Mouse (Mus musculus): ENCODE measurements around the gene Swap70.

GRCm38 (mm10) chr7:110265796-110266195 lies 44.3 kb downstream of the Swap70 start:
- TF ChIP-seq CTCF (conservative IDR thresholded peaks at IDR 0.05; ENCODE audit: low read length) (peak; percentile 97), POU5F1 (IDR thresholded peaks at IDR 0.05; ENCODE audit: borderline replicate concordance, low read length) (no peak), NANOG (IDR thresholded peaks at IDR 0.05; ENCODE audit: borderline replicate concordance, low read length) (no peak)
